Mouse (Mus musculus): ENCODE results near the gene Ubxn6. TPM values are rescaled to one million over a fixed set of nuclear protein-coding genes. Genes with fewer than 3 reads are reported as not detected.

Gene Ubxn6
- polyA plus RNA-seq (2016; fragmentation: Nextera tagmentation; extraction: Ambion mirVana), result 33.1 and 34.3 TPM in 2 replicates

DNA sequence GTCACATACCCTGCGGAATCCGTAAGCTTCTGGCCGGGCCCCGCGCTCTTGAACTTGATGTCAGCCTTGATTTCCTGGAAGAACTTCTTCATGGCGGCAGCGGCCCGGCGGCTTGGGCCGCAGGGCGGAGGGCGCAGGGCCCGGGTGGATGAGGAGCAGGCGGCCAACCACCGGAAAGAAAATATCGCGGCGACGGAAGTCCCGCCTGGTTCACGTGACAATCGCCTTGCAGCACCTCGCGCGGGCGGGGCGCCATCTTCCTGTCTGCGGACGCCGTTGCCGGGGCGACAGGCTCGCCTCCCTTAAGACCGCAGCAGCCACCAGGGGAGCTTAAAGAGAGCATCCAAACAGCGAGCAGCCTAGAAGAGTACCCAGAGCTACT, at the start of gene Ubxn6:
Gene Ubxn6, minus strand, starts transcription at position 202 of the 382 bp plus-strand sequence.
- Histone ChIP-seq H3K4me1 (peaks cover 15% of the 10 kb centered on the region), H3K27ac (peak within 1 kb of the TSS; percentile 93), H3K27me3 (ENCODE audit: insufficient read depth, poor library complexity, severe bottlenecking) (no peaks in the 10 kb centered on the region), H3K36me3 (peaks cover 33% of the 10 kb centered on the region), H3K4me3 (peak within 1 kb of the TSS; percentile 84), H3K9me3 (no peaks in the 10 kb centered on the region)
- under 1% methylated on average over 35 of the region's 35 CpGs for WGBS
- peak; percentile 97 for DNase-seq (ENCODE audit: low spot score)

DNA sequence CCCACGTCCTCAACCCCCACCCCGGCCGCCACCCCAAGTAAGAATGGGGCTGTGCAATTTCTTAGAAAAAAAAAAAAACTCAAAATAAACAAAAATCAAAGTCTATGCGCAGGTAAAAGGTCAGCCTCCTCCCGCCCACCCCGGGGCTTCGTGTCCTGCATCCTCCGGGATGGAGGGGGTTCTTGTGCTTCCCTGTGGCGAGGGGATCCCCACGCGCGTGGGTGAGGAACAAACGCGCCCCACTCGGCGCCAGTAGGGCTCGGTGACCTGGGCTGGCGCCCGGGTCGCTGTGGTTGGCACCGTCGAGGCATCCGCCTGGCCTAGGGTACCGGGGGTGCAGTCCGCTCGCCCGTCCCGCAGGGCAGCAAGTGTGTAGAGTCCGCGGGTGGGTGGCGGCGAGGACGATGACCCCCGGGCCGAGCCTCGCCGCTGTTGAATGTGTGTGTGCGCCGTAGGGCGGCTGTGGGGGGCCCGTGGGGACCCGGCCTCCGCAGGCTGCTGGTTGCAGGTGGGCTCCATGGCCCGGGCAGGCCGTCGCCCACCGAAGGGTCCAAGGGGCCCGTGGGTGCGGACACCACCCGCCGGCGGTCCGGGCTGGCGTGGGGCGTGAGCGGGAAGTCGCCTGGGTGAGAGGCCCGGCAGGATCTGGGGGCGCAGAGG, 49.0 kb upstream of the Ubxn6 start:
- Histone ChIP-seq H3K36me3 (peaks cover 6% of the 10 kb centered on the region; the same call in 1 of the 2 replicates), H3K4me1 (peaks cover 25% of the 10 kb centered on the region), H3K27ac (peak overlapping the region; percentile 62; the same call in 1 of the 2 replicates), H3K4me3 (peak overlapping the region; percentile 58), H3K9me3 (peaks cover 12% of the 10 kb centered on the region), H3K27me3 (ENCODE audit: insufficient read depth, poor library complexity, severe bottlenecking) (peaks cover 75% of the 10 kb centered on the region)
- no peak for DNase-seq (ENCODE audit: low spot score)
- 35% methylated on average over 59 of the region's 59 CpGs for WGBS

GRCm38 (mm10) chr17:56123161-56123560, 48.3 kb upstream of the Ubxn6 start:
- 85% methylated on average over 12 of the region's 12 CpGs for WGBS

GRCm38 (mm10) chr17:56121826-56122225, 47.0 kb upstream of the Ubxn6 start, which contains the start of gene Lrg1:
TSS of gene Lrg1 (minus strand) at chr17:56122001.
- H3K4me1 ChIP-seq, result peaks cover 33% of the 10 kb centered on the region
- peak within 1 kb of the TSS; percentile 49; the same call in 1 of the 2 replicates for H3K4me3 ChIP-seq
- H3K27ac ChIP-seq, result no peak within 1 kb of the TSS
- H3K36me3 ChIP-seq, result peaks cover 6% of the 10 kb centered on the region; the same call in 1 of the 2 replicates
- H3K27me3 ChIP-seq (ENCODE audit: insufficient read depth, poor library complexity, severe bottlenecking), result peaks cover 92% of the 10 kb centered on the region
- DNase-seq (ENCODE audit: low spot score), result no peak
- H3K9me3 ChIP-seq, result peaks cover 12% of the 10 kb centered on the region
- 65% methylated on average over 2 of the region's 2 CpGs for WGBS

More at GRCm38 (mm10) chr17:56123161-56123560, 48.3 kb upstream of the Ubxn6 start:
- H3K27ac ChIP-seq, result no peak overlapping the region
- peaks cover 12% of the 10 kb centered on the region for H3K9me3 ChIP-seq
- H3K4me3 ChIP-seq, result no peak overlapping the region
- H3K36me3 ChIP-seq, result peaks cover 6% of the 10 kb centered on the region; the same call in 1 of the 2 replicates
- H3K4me1 ChIP-seq, result peaks cover 25% of the 10 kb centered on the region
- peaks cover 82% of the 10 kb centered on the region for H3K27me3 ChIP-seq (ENCODE audit: insufficient read depth, poor library complexity, severe bottlenecking)
- no peak for DNase-seq (ENCODE audit: low spot score)

GRCm38 (mm10) chr17:56119981-56120880, 45.4 kb upstream of the Ubxn6 start:
- 6% methylated on average over 66 of the region's 66 CpGs for WGBS
- DNase-seq (ENCODE audit: low spot score), result no peak

DNA sequence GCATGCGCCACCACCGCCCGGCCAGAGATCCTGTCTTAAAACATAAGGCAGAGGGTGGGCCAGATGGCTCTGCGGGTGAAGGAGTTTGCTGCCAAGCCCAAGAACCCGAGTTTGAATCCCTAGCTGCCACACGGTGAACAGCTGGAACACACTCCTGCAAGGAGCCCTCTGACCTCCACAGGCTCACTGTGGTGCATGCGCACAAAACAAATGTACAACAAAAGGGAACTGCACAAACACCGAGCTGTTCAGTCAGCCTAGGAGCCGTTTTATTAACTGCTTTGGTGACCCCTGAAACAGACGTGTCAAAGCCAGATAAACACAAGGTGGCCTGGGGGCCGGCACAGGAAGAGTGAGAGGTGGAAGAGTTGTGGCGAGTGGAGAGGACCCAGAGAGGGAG, 44.6 kb upstream of the Ubxn6 start:
- WGBS, result 46% methylated on average over 12 of the region's 12 CpGs
- H3K4me1 ChIP-seq, result peaks cover 31% of the 10 kb centered on the region
- peak overlapping the region; percentile 49 for H3K4me3 ChIP-seq
- H3K27ac ChIP-seq, result no peak overlapping the region
- peaks cover 87% of the 10 kb centered on the region for H3K27me3 ChIP-seq (ENCODE audit: insufficient read depth, poor library complexity, severe bottlenecking)
- H3K36me3 ChIP-seq, result peaks cover 6% of the 10 kb centered on the region; the same call in 1 of the 2 replicates
- no peak for DNase-seq (ENCODE audit: low spot score)
- H3K9me3 ChIP-seq, result peaks cover 12% of the 10 kb centered on the region

More at GRCm38 (mm10) chr17:56119981-56120880, 45.4 kb upstream of the Ubxn6 start:
- peaks cover 6% of the 10 kb centered on the region; the same call in 1 of the 2 replicates for H3K36me3 ChIP-seq
- H3K27me3 ChIP-seq (ENCODE audit: insufficient read depth, poor library complexity, severe bottlenecking), result peaks cover 93% of the 10 kb centered on the region
- peak overlapping the region; percentile 49 for H3K4me3 ChIP-seq
- H3K9me3 ChIP-seq, result peaks cover 12% of the 10 kb centered on the region
- peaks cover 34% of the 10 kb centered on the region for H3K4me1 ChIP-seq
- no peak overlapping the region for H3K27ac ChIP-seq

DNA sequence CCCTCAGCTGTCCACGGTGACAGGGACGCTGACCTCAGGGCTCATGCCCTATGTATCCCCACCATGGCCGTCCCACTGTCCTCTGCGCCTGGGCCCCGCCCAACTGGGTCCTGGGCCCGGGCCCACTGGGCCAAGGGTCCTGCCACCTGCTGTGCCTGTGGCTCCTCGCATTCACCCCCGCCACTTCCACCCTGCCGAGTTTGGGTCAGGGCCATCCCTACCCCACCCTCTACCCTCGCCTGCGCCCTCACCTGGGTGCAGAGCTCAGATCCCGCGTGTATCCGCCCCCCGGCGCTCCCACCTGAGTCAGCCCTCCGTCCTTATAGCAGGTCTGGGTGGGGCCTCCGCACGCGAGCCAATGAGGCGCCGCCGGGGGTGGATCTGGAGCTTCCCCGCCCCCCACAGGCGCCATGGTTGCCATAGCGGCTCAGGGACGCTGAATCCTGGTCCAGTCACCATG, 42.5 kb upstream of the Ubxn6 start, which contains the start of gene Plin5:
Gene Plin5, minus strand, starts transcription at position 346 of the 460 bp plus-strand sequence.
- Histone ChIP-seq H3K27ac (no peak within 1 kb of the TSS), H3K36me3 (no peaks in the 10 kb centered on the region), H3K4me3 (peak within 1 kb of the TSS; percentile 54), H3K9me3 (peaks cover 2% of the 10 kb centered on the region), H3K27me3 (ENCODE audit: insufficient read depth, poor library complexity, severe bottlenecking) (peaks cover 71% of the 10 kb centered on the region), H3K4me1 (peaks cover 24% of the 10 kb centered on the region)
- DNase-seq (ENCODE audit: low spot score), result peak; percentile 88
- 1% methylated on average over 27 of the region's 27 CpGs for WGBS

DNA sequence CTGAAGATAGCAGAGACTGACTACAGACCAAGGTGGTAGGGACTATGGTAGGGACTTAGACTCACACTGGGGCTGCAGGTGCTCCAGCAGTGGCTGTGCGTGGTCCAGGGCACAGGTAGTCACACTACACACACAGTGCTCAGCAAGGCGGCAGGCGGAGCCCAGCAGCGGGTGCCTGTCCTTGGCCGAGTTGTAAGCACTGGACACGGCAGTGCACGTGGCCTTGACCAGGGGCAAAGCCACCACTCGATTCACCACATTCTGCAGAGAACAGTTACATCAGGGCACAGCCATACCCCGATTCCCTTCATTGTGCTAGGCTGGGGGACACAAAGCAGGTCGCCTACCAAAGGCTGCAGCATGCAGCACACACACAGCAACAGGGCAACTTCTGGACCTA, 41.4 kb upstream of the Ubxn6 start:
- Histone ChIP-seq H3K27me3 (ENCODE audit: insufficient read depth, poor library complexity, severe bottlenecking) (peaks cover 60% of the 10 kb centered on the region), H3K4me3 (no peak overlapping the region), H3K27ac (no peak overlapping the region), H3K9me3 (no peaks in the 10 kb centered on the region), H3K36me3 (no peaks in the 10 kb centered on the region), H3K4me1 (peaks cover 24% of the 10 kb centered on the region)
- WGBS, result 71% methylated on average over 10 of the region's 10 CpGs
- DNase-seq (ENCODE audit: low spot score), result no peak

- Histone ChIP-seq H3K4me3 (no peak overlapping the region), H3K9me3 (no peaks in the 10 kb centered on the region), H3K4me1 (peaks cover 16% of the 10 kb centered on the region), H3K27ac (no peak overlapping the region), H3K27me3 (ENCODE audit: insufficient read depth, poor library complexity, severe bottlenecking) (peaks cover 27% of the 10 kb centered on the region), H3K36me3 (no peaks in the 10 kb centered on the region)
- DNase-seq (ENCODE audit: low spot score), result no peak
- WGBS, result 55% methylated on average over 3 of the region's 3 CpGs
These were observed 37.9 kb upstream of the Ubxn6 start for GRCm38 (mm10) chr17:56112743-56113142.

GRCm38 (mm10) chr17:56111864-56112263, 37.0 kb upstream of the Ubxn6 start:
- H3K36me3 ChIP-seq, result no peaks in the 10 kb centered on the region
- no peak for DNase-seq (ENCODE audit: low spot score)
- WGBS, result 47% methylated on average over 5 of the region's 5 CpGs
- peaks cover 9% of the 10 kb centered on the region for H3K4me1 ChIP-seq
- H3K27me3 ChIP-seq (ENCODE audit: insufficient read depth, poor library complexity, severe bottlenecking), result peaks cover 20% of the 10 kb centered on the region
- H3K4me3 ChIP-seq, result no peak overlapping the region
- H3K9me3 ChIP-seq, result no peaks in the 10 kb centered on the region
- H3K27ac ChIP-seq, result no peak overlapping the region

DNA sequence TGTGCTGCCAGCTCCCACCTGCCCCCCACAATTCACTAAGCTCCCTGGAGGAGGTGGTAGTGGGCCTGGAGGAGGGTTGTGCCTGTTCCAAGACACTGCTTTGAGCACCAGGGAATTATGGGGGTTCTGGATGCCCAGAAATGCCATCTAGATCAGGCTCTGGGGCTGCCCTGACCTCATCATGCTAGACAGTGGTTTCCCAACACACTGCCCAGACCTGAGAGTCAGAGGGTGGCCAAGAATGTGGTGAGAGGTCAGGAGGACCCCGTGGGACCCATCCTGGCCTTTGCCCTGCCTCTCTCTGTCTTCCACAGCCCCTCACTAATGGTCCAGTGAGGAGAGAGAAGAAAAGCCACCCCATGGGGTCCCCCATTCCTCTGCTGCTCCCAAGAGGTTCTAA, 36.2 kb upstream of the Ubxn6 start:
- Histone ChIP-seq H3K36me3 (no peaks in the 10 kb centered on the region), H3K4me1 (peaks cover 7% of the 10 kb centered on the region), H3K4me3 (no peak overlapping the region), H3K27me3 (ENCODE audit: insufficient read depth, poor library complexity, severe bottlenecking) (peaks cover 11% of the 10 kb centered on the region), H3K9me3 (no peaks in the 10 kb centered on the region), H3K27ac (no peak overlapping the region)
- WGBS, result 52% methylated on average over 1 of the region's 1 CpGs
- DNase-seq (ENCODE audit: low spot score), result no peak

DNA sequence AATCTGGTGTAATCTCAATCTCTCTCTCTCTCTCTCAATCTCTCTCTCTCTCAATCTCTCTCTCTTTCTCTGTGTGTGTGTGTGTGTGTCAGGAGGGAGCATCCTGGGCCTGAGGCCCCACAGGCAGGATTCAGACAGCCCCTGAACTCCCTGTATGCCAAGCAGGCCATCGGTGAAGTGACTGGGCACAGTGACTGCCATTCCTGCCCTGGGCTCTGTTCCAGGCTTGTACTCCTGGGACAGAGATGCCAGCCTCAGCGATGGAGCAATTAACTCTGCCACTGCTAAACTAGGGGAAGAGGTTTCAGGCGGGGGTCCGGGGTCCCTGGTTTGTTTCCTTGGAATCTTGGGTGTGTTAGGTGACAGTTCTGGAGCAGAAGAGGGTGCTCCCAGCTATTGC, 35.7 kb upstream of the Ubxn6 start:
- H3K36me3 ChIP-seq, result no peaks in the 10 kb centered on the region
- H3K27ac ChIP-seq, result no peak overlapping the region
- no peak for DNase-seq (ENCODE audit: low spot score)
- H3K4me3 ChIP-seq, result no peak overlapping the region
- H3K27me3 ChIP-seq (ENCODE audit: insufficient read depth, poor library complexity, severe bottlenecking), result peaks cover 7% of the 10 kb centered on the region
- WGBS, result 63% methylated on average over 4 of the region's 4 CpGs
- no peaks in the 10 kb centered on the region for H3K9me3 ChIP-seq
- H3K4me1 ChIP-seq, result peaks cover 7% of the 10 kb centered on the region

Measured in heart, embryonic 10.5 days (tissue).